Mouse (Mus musculus): ENCODE results near the gene Olfr1410. TPM values are rescaled to one million over a fixed set of nuclear protein-coding genes. Genes with fewer than 3 reads are reported as not detected.
A peak's percentile ranks its signal among the peaks of the same experiment; 100 is the strongest.

The Olfr1410 gene
- polyA plus RNA-seq, 1 experiment from 2014 or later, result not detected

DNA sequence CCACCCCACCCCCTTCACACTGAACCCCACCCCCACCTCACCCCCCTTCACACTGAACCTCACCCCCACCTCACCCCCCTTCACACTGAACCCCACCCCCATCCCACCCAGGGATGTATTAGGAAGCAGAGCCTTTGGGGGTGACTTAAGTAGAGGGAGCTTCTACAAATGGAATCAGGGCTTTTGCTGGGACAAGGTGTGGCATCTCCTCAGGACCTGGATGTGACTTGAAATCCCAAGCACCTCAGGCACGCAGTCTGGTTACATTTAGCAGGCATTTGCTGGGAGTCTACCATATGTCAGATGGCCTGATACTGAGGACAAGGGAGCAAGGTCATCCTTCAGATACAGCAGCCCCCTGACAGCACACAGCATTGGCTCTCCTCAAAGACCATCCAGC lies 29.0 kb downstream of the Olfr1410 start:
- peaks cover 39% of the 10 kb centered on the region for H3K36me3 ChIP-seq (ENCODE audit: inconsistent target)
- 85% methylated on average over 1 of the region's 1 CpGs for WGBS (ENCODE audit: missing documents)
- H3K4me3 ChIP-seq (ENCODE audit: inconsistent target), result no peak overlapping the region
- no peak overlapping the region for H3K27ac ChIP-seq
- H3K79me2 ChIP-seq (ENCODE audit: inconsistent target), result peaks cover 18% of the 10 kb centered on the region

GRCm38 (mm10) chr1:92634976-92635599 lies 29.5 kb downstream of the Olfr1410 start:
- 92% methylated on average over 4 of the region's 4 CpGs for WGBS (ENCODE audit: missing documents)

GRCm38 (mm10) chr1:92636015-92636414 lies 30.4 kb downstream of the Olfr1410 start:
- 86% methylated on average over 8 of the region's 8 CpGs for WGBS (ENCODE audit: missing documents)
- Histone ChIP-seq H3K4me3 (ENCODE audit: inconsistent target) (no peak overlapping the region), H3K36me3 (ENCODE audit: inconsistent target) (peaks cover 39% of the 10 kb centered on the region), H3K79me2 (ENCODE audit: inconsistent target) (peaks cover 32% of the 10 kb centered on the region), H3K27ac (no peak overlapping the region)

More at GRCm38 (mm10) chr1:92634976-92635599, 29.5 kb downstream of the Olfr1410 start:
- Histone ChIP-seq H3K27ac (no peak overlapping the region), H3K4me3 (ENCODE audit: inconsistent target) (no peak overlapping the region), H3K36me3 (ENCODE audit: inconsistent target) (peaks cover 39% of the 10 kb centered on the region), H3K79me2 (ENCODE audit: inconsistent target) (peaks cover 23% of the 10 kb centered on the region)

- no peak overlapping the region for H3K27ac ChIP-seq
- no peak overlapping the region for H3K4me3 ChIP-seq (ENCODE audit: inconsistent target)
- peaks cover 38% of the 10 kb centered on the region for H3K79me2 ChIP-seq (ENCODE audit: inconsistent target)
- H3K36me3 ChIP-seq (ENCODE audit: inconsistent target), result peaks cover 39% of the 10 kb centered on the region
- 97% methylated on average over 11 of the region's 11 CpGs for WGBS (ENCODE audit: missing documents)
Measured at GRCm38 (mm10) chr1:92636676-92637075, 31.1 kb downstream of the Olfr1410 start.

- H3K79me2 ChIP-seq (ENCODE audit: inconsistent target), result peaks cover 38% of the 10 kb centered on the region
- peaks cover 39% of the 10 kb centered on the region for H3K36me3 ChIP-seq (ENCODE audit: inconsistent target)
- H3K4me3 ChIP-seq (ENCODE audit: inconsistent target), result no peak overlapping the region
- no peak overlapping the region for H3K27ac ChIP-seq
- 97% methylated on average over 15 of the region's 15 CpGs for WGBS (ENCODE audit: missing documents)
Measured at GRCm38 (mm10) chr1:92637501-92638172, 32.1 kb downstream of the Olfr1410 start.

GRCm38 (mm10) chr1:92638181-92638580 lies 32.6 kb downstream of the Olfr1410 start:
- Histone ChIP-seq H3K4me3 (ENCODE audit: inconsistent target) (no peak overlapping the region), H3K36me3 (ENCODE audit: inconsistent target) (peaks cover 39% of the 10 kb centered on the region), H3K27ac (no peak overlapping the region), H3K79me2 (ENCODE audit: inconsistent target) (peaks cover 38% of the 10 kb centered on the region)
- 96% methylated on average over 3 of the region's 3 CpGs for WGBS (ENCODE audit: missing documents)

- Histone ChIP-seq H3K79me2 (ENCODE audit: inconsistent target) (peaks cover 38% of the 10 kb centered on the region), H3K36me3 (ENCODE audit: inconsistent target) (peaks cover 39% of the 10 kb centered on the region), H3K27ac (no peak overlapping the region), H3K4me3 (ENCODE audit: inconsistent target) (no peak overlapping the region)
- WGBS (ENCODE audit: missing documents), result 94% methylated on average over 4 of the region's 4 CpGs
Measured at GRCm38 (mm10) chr1:92638736-92639135, 33.2 kb downstream of the Olfr1410 start.

GRCm38 (mm10) chr1:92640393-92640792 lies 34.8 kb downstream of the Olfr1410 start:
- peaks cover 38% of the 10 kb centered on the region for H3K79me2 ChIP-seq (ENCODE audit: inconsistent target)
- peak overlapping the region; percentile 66 for H3K27ac ChIP-seq
- H3K4me3 ChIP-seq (ENCODE audit: inconsistent target), result peak overlapping the region; percentile 94
- H3K36me3 ChIP-seq (ENCODE audit: inconsistent target), result peaks cover 39% of the 10 kb centered on the region
- WGBS (ENCODE audit: missing documents), result 23% methylated on average over 6 of the region's 6 CpGs

GRCm38 (mm10) chr1:92641514-92642272 lies 36.1 kb downstream of the Olfr1410 start, which contains the start of gene Cops9:
TSS of gene Cops9 (minus strand) at chr1:92641985.
- H3K79me2 ChIP-seq (ENCODE audit: inconsistent target), result peaks cover 38% of the 10 kb centered on the region
- peak within 1 kb of the TSS; percentile 66 for H3K27ac ChIP-seq
- WGBS (ENCODE audit: missing documents), result 4% methylated on average over 50 of the region's 50 CpGs
- H3K36me3 ChIP-seq (ENCODE audit: inconsistent target), result peaks cover 28% of the 10 kb centered on the region
- peak within 1 kb of the TSS; percentile 94 for H3K4me3 ChIP-seq (ENCODE audit: inconsistent target)

GRCm38 (mm10) chr1:92643691-92644090 lies 38.1 kb downstream of the Olfr1410 start:
- Histone ChIP-seq H3K36me3 (ENCODE audit: inconsistent target) (peaks cover 9% of the 10 kb centered on the region; the same call in 1 of the 2 replicates), H3K79me2 (ENCODE audit: inconsistent target) (peaks cover 29% of the 10 kb centered on the region), H3K4me3 (ENCODE audit: inconsistent target) (no peak overlapping the region), H3K27ac (no peak overlapping the region)
- WGBS (ENCODE audit: missing documents), result 82% methylated on average over 4 of the region's 4 CpGs

DNA sequence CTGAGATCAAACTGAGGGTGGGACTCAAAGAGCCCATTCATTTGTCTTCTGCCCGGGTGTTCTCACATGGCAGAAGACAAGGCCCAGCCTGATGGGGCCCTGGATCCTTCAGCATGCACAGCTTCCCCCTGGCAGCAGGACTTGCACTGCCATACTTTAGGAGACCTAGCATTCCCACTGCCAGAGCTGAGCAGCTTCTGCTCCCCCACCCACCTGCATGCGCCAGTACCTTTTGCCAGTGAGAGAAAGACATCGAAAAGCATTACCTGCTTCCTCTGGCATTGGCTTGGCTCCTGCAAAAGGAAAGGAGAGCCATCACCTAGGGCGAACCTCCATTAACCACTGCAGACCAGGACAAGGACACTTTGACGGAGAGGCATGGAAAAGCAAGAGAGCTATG lies 39.3 kb downstream of the Olfr1410 start:
- H3K27ac ChIP-seq, result no peak overlapping the region
- no peak overlapping the region for H3K4me3 ChIP-seq (ENCODE audit: inconsistent target)
- peaks cover 17% of the 10 kb centered on the region for H3K79me2 ChIP-seq (ENCODE audit: inconsistent target)
- H3K36me3 ChIP-seq (ENCODE audit: inconsistent target), result no peaks in the 10 kb centered on the region
- 91% methylated on average over 5 of the region's 5 CpGs for WGBS (ENCODE audit: missing documents)

DNA sequence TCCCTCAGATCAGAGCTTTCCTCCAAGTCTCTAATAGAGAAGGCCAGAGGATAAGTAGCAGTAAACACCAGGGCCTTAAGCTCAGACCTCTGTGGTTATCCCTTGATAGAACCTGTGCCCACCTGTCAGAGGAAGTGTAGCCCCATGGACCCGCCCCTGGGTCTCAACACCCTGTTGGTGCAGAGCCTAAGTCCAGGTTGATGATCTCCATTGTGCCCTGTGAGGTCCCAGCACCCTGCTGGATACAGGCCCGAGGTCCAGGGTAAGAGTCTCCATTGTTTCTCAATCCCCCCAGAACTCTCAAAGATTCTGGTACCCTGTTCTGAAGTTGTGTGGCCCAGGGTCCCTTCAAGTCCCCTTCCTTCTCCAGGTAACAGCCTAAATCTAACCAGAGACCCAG lies 40.5 kb downstream of the Olfr1410 start:
- no peak overlapping the region for H3K4me3 ChIP-seq (ENCODE audit: inconsistent target)
- 73% methylated on average over 2 of the region's 2 CpGs for WGBS (ENCODE audit: missing documents)
- H3K36me3 ChIP-seq (ENCODE audit: inconsistent target), result no peaks in the 10 kb centered on the region

GRCm38 (mm10) chr1:92646601-92647000 lies 41.0 kb downstream of the Olfr1410 start:
- Histone ChIP-seq H3K4me3 (ENCODE audit: inconsistent target) (no peak overlapping the region), H3K79me2 (ENCODE audit: inconsistent target) (peaks cover under 1% of the 10 kb centered on the region; the same call in 1 of the 2 replicates), H3K36me3 (ENCODE audit: inconsistent target) (no peaks in the 10 kb centered on the region), H3K27ac (no peak overlapping the region)
- WGBS (ENCODE audit: missing documents), result 84% methylated on average over 7 of the region's 7 CpGs

More for the DNA sequence above, 40.5 kb downstream of the Olfr1410 start:
- peaks cover 5% of the 10 kb centered on the region for H3K79me2 ChIP-seq (ENCODE audit: inconsistent target)
- no peak overlapping the region for H3K27ac ChIP-seq

GRCm38 (mm10) chr1:92647026-92647425 lies 41.4 kb downstream of the Olfr1410 start:
- WGBS (ENCODE audit: missing documents), result 74% methylated on average over 4 of the region's 4 CpGs
- Histone ChIP-seq H3K79me2 (ENCODE audit: inconsistent target) (no peaks in the 10 kb centered on the region), H3K36me3 (ENCODE audit: inconsistent target) (no peaks in the 10 kb centered on the region), H3K27ac (no peak overlapping the region), H3K4me3 (ENCODE audit: inconsistent target) (no peak overlapping the region)

DNA sequence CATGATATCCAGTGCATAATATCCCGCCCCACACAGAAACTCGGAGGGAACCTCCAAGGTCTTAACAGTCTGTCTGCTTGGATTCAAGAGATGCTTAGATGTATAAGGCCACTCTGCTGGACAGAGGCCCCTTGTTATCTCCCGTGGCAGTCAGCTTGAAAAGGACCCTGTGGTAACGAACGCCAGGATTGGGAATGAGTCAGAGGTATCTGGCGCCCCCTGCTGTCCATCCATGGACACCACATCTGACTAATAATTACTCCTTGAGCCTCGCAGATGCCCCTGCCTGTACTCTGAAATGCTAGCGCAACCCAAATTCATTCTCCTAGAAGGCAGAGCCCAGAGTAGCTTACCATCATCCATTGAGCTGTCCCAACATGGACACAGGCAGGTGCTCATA lies 42.2 kb downstream of the Olfr1410 start:
- Histone ChIP-seq H3K27ac (no peak overlapping the region), H3K4me3 (ENCODE audit: inconsistent target) (no peak overlapping the region), H3K79me2 (ENCODE audit: inconsistent target) (no peaks in the 10 kb centered on the region), H3K36me3 (ENCODE audit: inconsistent target) (no peaks in the 10 kb centered on the region)
- 18% methylated on average over 7 of the region's 8 CpGs for WGBS (ENCODE audit: missing documents)

All from macrophage (primary cell).